In genomic region chr2:131976663-131977062, GRCm38 (mm10) we compare ENCODE assay signal across 16 mouse cellular contexts. TPM values are rescaled to one million over a fixed set of nuclear protein-coding genes. Genes with fewer than 3 reads are reported as not detected.
"Had no signal": no experiment of that assay in that cellular context is flagged by ENCODE, and none has a peak within 500 bp of the region (broad histone marks: within the 10 kb centered on the region; RNA-seq: fewer than 3 reads in every experiment).

No protein-coding gene starts in this region.

- ATAC-seq: liver, postnatal 0 days; midbrain, embryonic 15.5 days had no signal

- H3K4me1 ChIP-seq: liver, embryonic 13.5 days; midbrain, embryonic 15.5 days; neural tube, embryonic 12.5 days had no signal

- H3K27me3 ChIP-seq: limb, embryonic 12.5 days; liver, embryonic 13.5 days; midbrain, embryonic 15.5 days; neural tube, embryonic 12.5 days had no signal

- H3K9ac ChIP-seq: limb, embryonic 12.5 days; liver, embryonic 13.5 days; liver, postnatal 0 days; midbrain, embryonic 15.5 days; neural tube, embryonic 12.5 days had no signal

- H3K4me2 ChIP-seq: limb, embryonic 12.5 days; liver, embryonic 13.5 days; midbrain, embryonic 11.5 days; midbrain, embryonic 15.5 days; neural tube, embryonic 12.5 days had no signal

- H3K36me3 ChIP-seq: limb, embryonic 12.5 days; liver, embryonic 13.5 days; midbrain, embryonic 15.5 days; neural tube, embryonic 12.5 days had no signal

- H3K27ac ChIP-seq: layer of hippocampus, adult 2 months; limb, embryonic 12.5 days; liver, embryonic 13.5 days; midbrain, embryonic 15.5 days; neural tube, embryonic 12.5 days had no signal

- DNase-seq: kidney, adult 11 months; kidney, postnatal 10 days; kidney, postnatal 4 days; liver; liver, embryonic 13.5 days; liver, postnatal 0 days; lung, postnatal 36 days; right cerebral cortex, postnatal 14 days; thymus, adult 18-20 months had no signal

- H3K9me3 ChIP-seq: liver, embryonic 13.5 days; midbrain, embryonic 15.5 days had no signal

- H3K4me3 ChIP-seq: layer of hippocampus, adult 2 months; limb, embryonic 12.5 days; liver, embryonic 13.5 days; megakaryocyte, embryonic 14.5 days; midbrain, embryonic 15.5 days; neural tube, embryonic 12.5 days had no signal

RNA-seq across cellular contexts. Expression of gene Prnd, which starts 26.0 kb away (rescaled TPM):
- total RNA-seq: layer of hippocampus, adult 2 months; monocyte, adult 5-6 weeks had no signal
